Mouse (Mus musculus) myocyte (in vitro differentiated cells): Measurements from ENCODE around the gene Mpp6.

Experiments used
- CEBPB ChIP-seq: IDR thresholded peaks from 2 replicates; pipeline ENCODE4 v1.6.1; 2011; ENCODE audit warnings: mild to moderate bottlenecking, moderate library complexity; ENCODE audit not compliant: poor library complexity, insufficient read depth, severe bottlenecking
- E2F4 ChIP-seq: IDR thresholded peaks from one replicate; pipeline ENCODE4 v1.6.1; 2011; ENCODE audit warnings: mild to moderate bottlenecking, control low read depth, moderate library complexity; ENCODE audit not compliant: insufficient read depth
- MAX ChIP-seq: IDR thresholded peaks from one replicate; pipeline ENCODE4 v1.6.1; 2011; ENCODE audit warnings: low read depth, mild to moderate bottlenecking, control low read depth
- MYOD1 ChIP-seq, 3 experiments: IDR thresholded peaks; one replicate each; pipeline ENCODE4 v1.6.1; 2011; ENCODE audit warnings: control low read depth in 2 of 3, low read depth in 2 of 3, mild to moderate bottlenecking in 2 of 3, moderate library complexity in 1 of 3; ENCODE audit not compliant: insufficient read length in 2 of 3, control insufficient read depth in 1 of 3
- POLR2A ChIP-seq: IDR thresholded peaks from one replicate; pipeline ENCODE4 v1.6.1; 2011; ENCODE audit warnings: low read depth, mild to moderate bottlenecking, control low read depth, moderate library complexity; ENCODE audit not compliant: insufficient read length
- POLR2AphosphoS2 ChIP-seq: IDR thresholded peaks from one replicate; pipeline ENCODE4 v1.6.1; 2011; ENCODE audit warnings: low read depth, control low read depth; ENCODE audit not compliant: insufficient read length
- TCF12 ChIP-seq: IDR thresholded peaks from one replicate; pipeline ENCODE4 v1.6.1; 2011; ENCODE audit warnings: mild to moderate bottlenecking, control low read depth; ENCODE audit not compliant: poor library complexity, insufficient read depth, severe bottlenecking

- TF ChIP-seq MAX: no peak
- TF ChIP-seq POLR2A: no peak
- no peak for TF ChIP-seq POLR2AphosphoS2
- TF ChIP-seq CEBPB: no peak
- TF ChIP-seq TCF12: no peak
- no peak for TF ChIP-seq E2F4
- TF ChIP-seq MYOD1 (IDR thresholded peaks at IDR 0.05; ENCODE audit: control insufficient read depth in 1 of 3, insufficient read length in 2 of 3, low read depth in 2 of 3): no peak
Measured at GRCm38 (mm10) chr6:50192822-50193221, 82.8 kb downstream of the Mpp6 start.
